Mouse (Mus musculus) liver, embryonic 14 days (tissue): ENCODE measurements around the gene Slc22a28. TPM values are rescaled to one million over a fixed set of nuclear protein-coding genes. Genes with fewer than 3 reads are reported as not detected.

Source experiments
- polyA plus RNA-seq: library from polyadenylated mRNA; depleted of rRNA; stranded (reverse); fragments of >200 nt; gene quantifications from 2 replicates; pipeline ENCODE4 v1.2.3, GENCODE M21; 2012; rRNA removed

Slc22a28 gene
- polyA plus RNA-seq = not detected in 2 replicates

GRCm38 (mm10) chr19:8131881-8132280 lies at the start of gene Slc22a28:
Gene Slc22a28 (minus strand): TSS chr19:8131982.

Other genes with a start within 250 kb of the Slc22a28 start
- gene Slc22a27, start 166.0 kb downstream of the Slc22a28 start, polyA plus RNA-seq = 0.03 TPM in 2 replicates
- gene Slc22a29, start 86.9 kb upstream of the Slc22a28 start, polyA plus RNA-seq = 0.02 and 0.05 TPM in 2 replicates